Mouse (Mus musculus) intestine, embryonic 16.5 days (tissue): ENCODE results near the gene Emc6. TPM values are rescaled to one million over a fixed set of nuclear protein-coding genes. Genes with fewer than 3 reads are reported as not detected.

Source experiments
- polyA plus RNA-seq: library from polyadenylated mRNA; unstranded; fragments of >200 nt; fragmentation: Nextera tagmentation; extraction: Ambion mirVana; gene quantifications from 2 replicates; pipeline ENCODE4 v1.2.1, GENCODE M21; 2015

The Emc6 gene
- polyA plus RNA-seq, 1 experiment from 2014 or later, result 121 TPM

Other genes starting within 250 kb of the Emc6 start
- 28.1 and 28.8 TPM in 2 replicates for gene Atp2a3, start 215.9 kb downstream of the Emc6 start, polyA plus RNA-seq
- gene P2rx1, start 177.9 kb downstream of the Emc6 start, polyA plus RNA-seq, result 15.7 and 16.5 TPM in 2 replicates
- gene Camkk1, start 158.0 kb downstream of the Emc6 start, polyA plus RNA-seq, result 8.1 and 8.9 TPM in 2 replicates
- 7.7 and 8.3 TPM in 2 replicates for gene Ncbp3, start 129.3 kb downstream of the Emc6 start, polyA plus RNA-seq
- 0.37 TPM in 2 replicates for gene Itgae, start 86.5 kb downstream of the Emc6 start, polyA plus RNA-seq
- gene Haspin, start 38.7 kb downstream of the Emc6 start, polyA plus RNA-seq, result 13.1 and 14.1 TPM in 2 replicates
- gene P2rx5, start 16.6 kb downstream of the Emc6 start, polyA plus RNA-seq, result 0.12 TPM in 1 of 2 replicates, not detected in the other
- 231 and 236 TPM in 2 replicates for gene Tax1bp3, start within 50 bp of the Emc6 start, polyA plus RNA-seq
- gene Ctns, start 22.0 kb upstream of the Emc6 start, polyA plus RNA-seq, result 36.0 and 40.9 TPM in 2 replicates
- 11.9 and 19.2 TPM in 2 replicates for gene Shpk, start 22.4 kb upstream of the Emc6 start, polyA plus RNA-seq
- gene Trpv1, start 57.3 kb upstream of the Emc6 start, polyA plus RNA-seq, result 0.12 TPM in 2 replicates
- gene Trpv3, start 90.4 kb upstream of the Emc6 start, polyA plus RNA-seq, result 0.13 and 0.16 TPM in 2 replicates
- gene Aspa, start 152.6 kb upstream of the Emc6 start, polyA plus RNA-seq, result 1.5 and 2.3 TPM in 2 replicates
- not detected in 2 replicates for gene Gm49340, start 152.7 kb upstream of the Emc6 start, polyA plus RNA-seq
- 0.21 and 0.31 TPM in 2 replicates for gene Spata22, start 152.7 kb upstream of the Emc6 start, polyA plus RNA-seq
- not detected in 2 replicates for gene Olfr20, start 173.7 kb upstream of the Emc6 start, polyA plus RNA-seq
- not detected in 2 replicates for gene Olfr376, start 194.2 kb upstream of the Emc6 start, polyA plus RNA-seq
- not detected in 2 replicates for gene Olfr1, start 222.6 kb upstream of the Emc6 start, polyA plus RNA-seq